Mouse (Mus musculus): ENCODE measurements around the gene 1810037I17Rik. TPM values are rescaled to one million over a fixed set of nuclear protein-coding genes. Genes with fewer than 3 reads are reported as not detected.

1810037I17Rik gene
- 100 to 1,000 TPM in 1 of 2 experiments, 10 to 100 TPM in 1; 87.9 to 114 TPM for polyA plus RNA-seq (2017; shearing (Covaris generic))

GRCm38 (mm10) chr3:122924009-122924914 is at the start of gene 1810037I17Rik:
Gene 1810037I17Rik (plus strand): TSS chr3:122924203.

GRCm38 (mm10) chr3:122894772-122895171 is 29.2 kb upstream of the 1810037I17Rik start, which contains the start of gene Fabp2:
Gene Fabp2 (plus strand): TSS chr3:122895072.

GRCm38 (mm10) chr3:122919260-122919659 is 4.7 kb upstream of the 1810037I17Rik start, which contains the start of gene Gm10959:
Gene Gm10959 (minus strand): TSS chr3:122919360.

Other genes starting within 250 kb of the 1810037I17Rik start
- gene Pde5a, start 195.3 kb upstream of the 1810037I17Rik start, polyA plus RNA-seq (2017; shearing (Covaris generic)) = under 1 TPM in 1 of 2 experiments, not detected in 1; 0.66 TPM
- not detected for gene Fabp2, start 29.1 kb upstream of the 1810037I17Rik start, polyA plus RNA-seq (2017; shearing (Covaris generic))
- gene Gm10959, start 4.8 kb upstream of the 1810037I17Rik start, polyA plus RNA-seq (2017; shearing (Covaris generic)) = not detected
- gene Usp53, start 60.3 kb downstream of the 1810037I17Rik start, polyA plus RNA-seq (2017; shearing (Covaris generic)) = 10 to 100 TPM; 13.3 to 18.4 TPM
- under 1 TPM in 1 of 2 experiments, not detected in 1; 0.25 TPM for gene Myoz2, start 110.8 kb downstream of the 1810037I17Rik start, polyA plus RNA-seq (2017; shearing (Covaris generic))

Data from activated CD4-positive, CD25-positive, alpha-beta regulatory T cell (primary cell).